Mouse (Mus musculus): ENCODE results near the gene Irf8. TPM values are rescaled to one million over a fixed set of nuclear protein-coding genes. Genes with fewer than 3 reads are reported as not detected.

Irf8 gene
- polyA plus RNA-seq (2015; fragmentation: Illumina TruSeq; extraction: RNeasy Lipid Tissue Mini Kit (QIAGEN cat#74804); ENCODE audit: insufficient read depth, low read depth, low replicate concordance): 1.6 TPM

GRCm38 (mm10) chr8:120735770-120736481, at the start of gene Irf8:
Gene Irf8 (plus strand): TSS chr8:120736358.

Other genes starting within 250 kb of the Irf8 start
- not detected for gene Gins2, start 147.1 kb upstream of the Irf8 start, polyA plus RNA-seq (2015; fragmentation: Illumina TruSeq; extraction: RNeasy Lipid Tissue Mini Kit (QIAGEN cat#74804); ENCODE audit: insufficient read depth, low read depth, low replicate concordance)
- gene 1190005I06Rik, start 88.7 kb upstream of the Irf8 start, polyA plus RNA-seq (2015; fragmentation: Illumina TruSeq; extraction: RNeasy Lipid Tissue Mini Kit (QIAGEN cat#74804); ENCODE audit: insufficient read depth, low read depth, low replicate concordance): 3.5 TPM
- not detected for gene Gm27021, start 68.3 kb upstream of the Irf8 start, polyA plus RNA-seq (2015; fragmentation: Illumina TruSeq; extraction: RNeasy Lipid Tissue Mini Kit (QIAGEN cat#74804); ENCODE audit: insufficient read depth, low read depth, low replicate concordance)
- 197 TPM for gene Cox4i1, start 68.1 kb upstream of the Irf8 start, polyA plus RNA-seq (2015; fragmentation: Illumina TruSeq; extraction: RNeasy Lipid Tissue Mini Kit (QIAGEN cat#74804); ENCODE audit: insufficient read depth, low read depth, low replicate concordance)
- 5.4 TPM for gene Emc8, start 67.8 kb upstream of the Irf8 start, polyA plus RNA-seq (2015; fragmentation: Illumina TruSeq; extraction: RNeasy Lipid Tissue Mini Kit (QIAGEN cat#74804); ENCODE audit: insufficient read depth, low read depth, low replicate concordance)